Mouse (Mus musculus): ENCODE results near the gene Ccdc88c. TPM values are rescaled to one million over a fixed set of nuclear protein-coding genes. Genes with fewer than 3 reads are reported as not detected.

The Ccdc88c gene
- polyA plus RNA-seq, 1 experiment, result 18.0 TPM

DNA sequence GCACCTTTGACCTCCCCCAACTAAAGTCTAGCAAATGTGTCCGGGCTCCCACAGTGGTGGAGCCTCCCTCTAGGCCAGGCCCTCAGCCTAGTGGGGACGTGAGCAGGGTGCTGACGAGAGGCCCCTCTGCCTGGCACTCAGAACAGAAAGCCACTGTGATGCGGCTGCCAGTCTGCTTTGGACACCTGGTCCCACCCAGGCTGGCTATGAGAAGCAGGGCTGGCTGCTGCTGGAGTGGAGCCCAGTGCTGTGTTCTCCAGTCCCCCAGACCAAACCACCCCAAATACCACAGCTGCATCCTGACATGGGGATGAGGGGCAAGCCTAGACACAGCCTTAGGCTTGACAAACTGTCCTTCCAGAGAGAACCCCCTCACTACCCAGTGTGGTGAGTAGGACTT, 42.4 kb downstream of the Ccdc88c start:
- peaks cover 12% of the 10 kb centered on the region for H3K79me2 ChIP-seq (ENCODE audit: control insufficient read depth, insufficient read depth)
- no peaks in the 10 kb centered on the region for H3K27me3 ChIP-seq (ENCODE audit: control insufficient read depth, insufficient read depth, insufficient read length)
- H3K4me3 ChIP-seq, result no peak overlapping the region
- H3ac ChIP-seq (ENCODE audit: control insufficient read depth, insufficient read length), result no peak overlapping the region
- TF ChIP-seq MYOG (IDR thresholded peaks at IDR 0.05; ENCODE audit: control insufficient read depth in 1 of 3, insufficient read depth in 1 of 3, insufficient read length in 2 of 3, low read depth in 2 of 3) (peak in 2 of 3 experiments; percentile 29), POLR2AphosphoS2 (IDR thresholded peaks at IDR 0.05; ENCODE audit: insufficient read length, low read depth) (no peak), MYOD1 (IDR thresholded peaks at IDR 0.05; ENCODE audit: control insufficient read depth in 1 of 3, insufficient read length in 2 of 3, low read depth in 2 of 3) (peak in 1 of 3 experiments; percentile 58), MAX (IDR thresholded peaks at IDR 0.05; ENCODE audit: low read depth) (no peak), TCF3 (IDR thresholded peaks at IDR 0.05; ENCODE audit: insufficient read length, low read depth) (no peak), USF1 (IDR thresholded peaks at IDR 0.05; ENCODE audit: low read depth) (no peak), E2F4 (IDR thresholded peaks at IDR 0.05; ENCODE audit: insufficient read depth) (no peak)
- H3K4me2 ChIP-seq (ENCODE audit: low read depth), result no peak overlapping the region
- no peaks in the 10 kb centered on the region for H3K36me3 ChIP-seq (ENCODE audit: control insufficient read depth, insufficient read depth)

DNA sequence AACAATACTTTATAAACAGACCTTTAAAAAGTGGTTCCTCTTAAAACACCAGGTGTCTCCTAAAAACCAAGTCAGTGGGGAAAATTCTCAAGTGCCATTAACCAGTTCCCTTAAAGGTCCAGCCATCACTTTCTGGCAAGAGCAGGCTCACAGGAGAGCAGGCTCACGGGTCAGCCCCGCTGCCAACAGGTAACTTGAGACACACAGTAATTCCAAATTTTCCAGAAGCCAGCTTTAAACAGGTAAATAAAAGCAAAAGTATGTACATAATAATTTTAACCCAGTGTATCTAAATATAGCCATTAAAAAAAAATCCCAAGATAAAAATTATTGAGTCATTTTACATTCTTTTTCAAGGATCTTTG, 43.1 kb downstream of the Ccdc88c start:
- Histone ChIP-seq H3ac (ENCODE audit: control insufficient read depth, insufficient read length) (no peak overlapping the region), H3K36me3 (ENCODE audit: control insufficient read depth, insufficient read depth) (no peaks in the 10 kb centered on the region)
- TF ChIP-seq TCF3 (IDR thresholded peaks at IDR 0.05; ENCODE audit: insufficient read length, low read depth), result no peak
- no peak for TF ChIP-seq REST (IDR thresholded peaks at IDR 0.05; ENCODE audit: insufficient read depth, insufficient read length)
- no peak for TF ChIP-seq MYOD1 (IDR thresholded peaks at IDR 0.05; ENCODE audit: control insufficient read depth in 1 of 3, insufficient read length in 2 of 3, low read depth in 2 of 3)
- no peak for TF ChIP-seq TCF12 (IDR thresholded peaks at IDR 0.05; ENCODE audit: insufficient read depth, poor library complexity, severe bottlenecking)
- no peak for TF ChIP-seq POLR2A (IDR thresholded peaks at IDR 0.05; ENCODE audit: insufficient read length, low read depth)
- no peak for TF ChIP-seq SRF (IDR thresholded peaks at IDR 0.05; ENCODE audit: control insufficient read depth, insufficient read length, low read depth)
- TF ChIP-seq MYOG (IDR thresholded peaks at IDR 0.05; ENCODE audit: control insufficient read depth in 1 of 3, insufficient read depth in 1 of 3, insufficient read length in 2 of 3, low read depth in 2 of 3), result no peak
- no peak for TF ChIP-seq E2F4 (IDR thresholded peaks at IDR 0.05; ENCODE audit: insufficient read depth)

DNA sequence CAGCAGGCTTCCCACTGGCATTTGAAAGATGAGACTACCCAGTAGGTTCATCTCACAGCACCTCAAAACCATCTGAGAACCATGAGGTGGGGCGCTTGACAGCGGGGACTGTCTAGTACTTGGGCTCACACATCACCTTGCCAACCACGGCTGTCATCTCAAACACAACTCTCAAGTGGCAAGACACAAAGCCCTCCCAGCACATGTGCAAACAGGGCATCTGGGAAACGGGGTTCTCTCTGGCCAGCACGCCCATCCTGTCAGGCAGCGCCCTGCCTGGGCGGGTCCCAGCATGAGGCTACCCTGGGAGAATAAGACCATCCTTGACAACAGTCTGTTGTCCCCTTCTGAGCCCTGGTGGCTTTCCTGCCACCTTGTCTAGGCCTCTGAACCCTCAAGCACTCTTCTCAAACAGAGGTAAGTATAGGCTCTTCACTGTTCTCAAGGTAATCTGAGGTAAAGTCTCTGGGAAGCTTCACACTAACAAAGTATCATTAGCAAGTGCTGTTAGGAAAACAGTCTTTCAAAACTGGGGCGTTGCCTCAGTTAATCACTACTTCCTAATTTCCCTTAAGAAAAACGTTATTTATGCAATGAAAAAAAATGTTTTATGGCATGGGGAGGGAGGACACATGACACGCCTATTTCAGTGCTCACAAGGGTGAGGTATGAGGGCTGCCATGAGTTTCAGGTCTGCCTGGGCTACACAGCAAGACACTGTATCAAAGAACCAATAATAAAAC, 43.6 kb downstream of the Ccdc88c start:
- H3K79me2 ChIP-seq (ENCODE audit: control insufficient read depth, insufficient read depth), result peaks cover 12% of the 10 kb centered on the region
- H3K4me3 ChIP-seq, result no peak overlapping the region
- TF ChIP-seq TCF3 (IDR thresholded peaks at IDR 0.05; ENCODE audit: insufficient read length, low read depth), result no peak
- peak in 1 of 3 experiments; percentile 67 for TF ChIP-seq MYOG (IDR thresholded peaks at IDR 0.05; ENCODE audit: control insufficient read depth in 1 of 3, insufficient read depth in 1 of 3, insufficient read length in 2 of 3, low read depth in 2 of 3)
- TF ChIP-seq MYOD1 (IDR thresholded peaks at IDR 0.05; ENCODE audit: control insufficient read depth in 1 of 3, insufficient read length in 2 of 3, low read depth in 2 of 3), result peak in 1 of 3 experiments; percentile 41
- no peak overlapping the region for H3ac ChIP-seq (ENCODE audit: control insufficient read depth, insufficient read length)
- H3K36me3 ChIP-seq (ENCODE audit: control insufficient read depth, insufficient read depth), result no peaks in the 10 kb centered on the region
- H3K4me2 ChIP-seq (ENCODE audit: low read depth), result peak overlapping the region; percentile 55
- no peaks in the 10 kb centered on the region for H3K27me3 ChIP-seq (ENCODE audit: control insufficient read depth, insufficient read depth, insufficient read length)

More for the DNA sequence above, 43.1 kb downstream of the Ccdc88c start:
- H3K27me3 ChIP-seq (ENCODE audit: control insufficient read depth, insufficient read depth, insufficient read length), result no peaks in the 10 kb centered on the region
- peaks cover 12% of the 10 kb centered on the region for H3K79me2 ChIP-seq (ENCODE audit: control insufficient read depth, insufficient read depth)
- no peak overlapping the region for H3K4me2 ChIP-seq (ENCODE audit: low read depth)
- H3K4me3 ChIP-seq, result no peak overlapping the region

- peak overlapping the region; percentile 55 for H3K4me2 ChIP-seq (ENCODE audit: low read depth)
These were observed 45.3 kb downstream of the Ccdc88c start for GRCm38 (mm10) chr12:100983565-100983964.

GRCm38 (mm10) chr12:100982217-100982616, 46.6 kb downstream of the Ccdc88c start:
- no peaks in the 10 kb centered on the region for H3K27me3 ChIP-seq (ENCODE audit: control insufficient read depth, insufficient read depth, insufficient read length)
- peak; percentile 88 for TF ChIP-seq SRF (IDR thresholded peaks at IDR 0.05; ENCODE audit: control insufficient read depth, insufficient read length, low read depth)
- TF ChIP-seq USF1 (IDR thresholded peaks at IDR 0.05; ENCODE audit: low read depth), result no peak
- TF ChIP-seq E2F4 (IDR thresholded peaks at IDR 0.05; ENCODE audit: insufficient read depth), result no peak
- peak; percentile 48 for TF ChIP-seq TCF12 (IDR thresholded peaks at IDR 0.05; ENCODE audit: insufficient read depth, poor library complexity, severe bottlenecking)
- TF ChIP-seq POLR2A (IDR thresholded peaks at IDR 0.05; ENCODE audit: insufficient read length, low read depth), result no peak
- peak; percentile 59 to 93 (median 79) for TF ChIP-seq MYOG (IDR thresholded peaks at IDR 0.05; ENCODE audit: control insufficient read depth in 1 of 3, insufficient read depth in 1 of 3, insufficient read length in 2 of 3, low read depth in 2 of 3)
- peak in 2 of 3 experiments; percentile 36 to 89 for TF ChIP-seq MYOD1 (IDR thresholded peaks at IDR 0.05; ENCODE audit: control insufficient read depth in 1 of 3, insufficient read length in 2 of 3, low read depth in 2 of 3)
- no peak for TF ChIP-seq POLR2AphosphoS2 (IDR thresholded peaks at IDR 0.05; ENCODE audit: insufficient read length, low read depth)
- TF ChIP-seq TCF3 (IDR thresholded peaks at IDR 0.05; ENCODE audit: insufficient read length, low read depth), result peak; percentile 63
- no peak for TF ChIP-seq CEBPB (IDR thresholded peaks at IDR 0.05; ENCODE audit: insufficient read depth, poor library complexity, severe bottlenecking)
- TF ChIP-seq MAX (IDR thresholded peaks at IDR 0.05; ENCODE audit: low read depth), result no peak
- no peak for TF ChIP-seq REST (IDR thresholded peaks at IDR 0.05; ENCODE audit: insufficient read depth, insufficient read length)
- H3K4me2 ChIP-seq (ENCODE audit: low read depth), result peak overlapping the region; percentile 55
- no peak overlapping the region for H3K4me3 ChIP-seq
- H3K36me3 ChIP-seq (ENCODE audit: control insufficient read depth, insufficient read depth), result no peaks in the 10 kb centered on the region
- peaks cover 10% of the 10 kb centered on the region for H3K79me2 ChIP-seq (ENCODE audit: control insufficient read depth, insufficient read depth)
- H3ac ChIP-seq (ENCODE audit: control insufficient read depth, insufficient read length), result no peak overlapping the region

More at GRCm38 (mm10) chr12:100983565-100983964, 45.3 kb downstream of the Ccdc88c start:
- Histone ChIP-seq H3ac (ENCODE audit: control insufficient read depth, insufficient read length) (no peak overlapping the region), H3K79me2 (ENCODE audit: control insufficient read depth, insufficient read depth) (peaks cover 12% of the 10 kb centered on the region), H3K36me3 (ENCODE audit: control insufficient read depth, insufficient read depth) (no peaks in the 10 kb centered on the region), H3K27me3 (ENCODE audit: control insufficient read depth, insufficient read depth, insufficient read length) (no peaks in the 10 kb centered on the region), H3K4me3 (no peak overlapping the region)
- peak; percentile 69 to 97 (median 96) for TF ChIP-seq MYOD1 (IDR thresholded peaks at IDR 0.05; ENCODE audit: control insufficient read depth in 1 of 3, insufficient read length in 2 of 3, low read depth in 2 of 3)
- no peak for TF ChIP-seq MAX (IDR thresholded peaks at IDR 0.05; ENCODE audit: low read depth)
- peak; percentile 90 for TF ChIP-seq TCF12 (IDR thresholded peaks at IDR 0.05; ENCODE audit: insufficient read depth, poor library complexity, severe bottlenecking)
- no peak for TF ChIP-seq SRF (IDR thresholded peaks at IDR 0.05; ENCODE audit: control insufficient read depth, insufficient read length, low read depth)
- TF ChIP-seq E2F4 (IDR thresholded peaks at IDR 0.05; ENCODE audit: insufficient read depth), result no peak
- peak; percentile 72 for TF ChIP-seq TCF3 (IDR thresholded peaks at IDR 0.05; ENCODE audit: insufficient read length, low read depth)
- 0 out of 2 replicates have a peak, but pooled peaks have one; percentile 40 for TF ChIP-seq CEBPB (IDR thresholded peaks at IDR 0.05; ENCODE audit: insufficient read depth, poor library complexity, severe bottlenecking)
- TF ChIP-seq POLR2A (IDR thresholded peaks at IDR 0.05; ENCODE audit: insufficient read length, low read depth), result no peak
- TF ChIP-seq POLR2AphosphoS2 (IDR thresholded peaks at IDR 0.05; ENCODE audit: insufficient read length, low read depth), result no peak
- TF ChIP-seq REST (IDR thresholded peaks at IDR 0.05; ENCODE audit: insufficient read depth, insufficient read length), result no peak
- TF ChIP-seq MYOG (IDR thresholded peaks at IDR 0.05; ENCODE audit: control insufficient read depth in 1 of 3, insufficient read depth in 1 of 3, insufficient read length in 2 of 3, low read depth in 2 of 3), result peak; percentile 64 to 95 (median 90)
- TF ChIP-seq USF1 (IDR thresholded peaks at IDR 0.05; ENCODE audit: low read depth), result no peak
